Mouse (Mus musculus) ES-E14 (cell line): ENCODE data around the gene Gm17416. TPM values are rescaled to one million over a fixed set of nuclear protein-coding genes. Genes with fewer than 3 reads are reported as not detected.
A peak's percentile ranks its signal among the peaks of the same experiment; 100 is the strongest.

Source experiments
- DNase-seq: peaks from one replicate; pipeline ENCODE4 v3.0.0-alpha.2; 2013; ENCODE audit warnings: low read depth, low spot score
- H3K27ac ChIP-seq: 2 replicates; pipeline ENCODE4 v1.5.1; 2012; ENCODE audit warnings: low read depth, mild to moderate bottlenecking, low read length, moderate library complexity, mixed read lengths; ENCODE audit not compliant: poor library complexity, insufficient read depth, severe bottlenecking
- H3K36me3 ChIP-seq: 2 replicates; pipeline ENCODE4 v1.6.1; 2012; ENCODE audit warnings: mild to moderate bottlenecking, low read length, moderate library complexity, mixed read lengths; ENCODE audit not compliant: control insufficient read depth, poor library complexity, insufficient read depth, severe bottlenecking
- H3K4me1 ChIP-seq, 2 experiments: fragments of 150-350 bp in 1 of 2; sonication (generic) in 1 of 2; 2 replicates each; pipeline ENCODE4 v1.6.1; 2012; ENCODE audit warnings: low read length in 2 of 2, mild to moderate bottlenecking in 1 of 2, mixed read lengths in 1 of 2; ENCODE audit not compliant: control insufficient read depth in 2 of 2, insufficient read depth in 2 of 2, poor library complexity in 1 of 2
- H3K4me3 ChIP-seq, 2 experiments: fragments of 150-350 bp in 1 of 2; sonication (generic) in 1 of 2; 2 replicates each; pipeline ENCODE4 v1.5.1; 2012; ENCODE audit warnings: low read length in 2 of 2, low read depth in 1 of 2, mild to moderate bottlenecking in 1 of 2, mixed read lengths in 1 of 2; ENCODE audit not compliant: insufficient read depth in 1 of 2, poor library complexity in 1 of 2, severe bottlenecking in 1 of 2
- H3K9ac ChIP-seq: 2 replicates; pipeline ENCODE4 v1.6.1; 2012; ENCODE audit warnings: low read depth, mild to moderate bottlenecking, low read length, mixed read lengths; ENCODE audit not compliant: poor library complexity, insufficient read depth, severe bottlenecking
- H3K9me3 ChIP-seq: fragments of 150-350 bp; sonication (generic); 2 replicates; pipeline ENCODE4 v1.6.1; 2012; ENCODE audit warnings: low read depth, mild to moderate bottlenecking, low read length; ENCODE audit not compliant: control insufficient read depth, insufficient read depth
- CHD2 ChIP-seq: IDR thresholded peaks from 2 replicates; pipeline ENCODE4 v1.6.1; 2014; ENCODE audit warnings: mild to moderate bottlenecking, low read depth, low read length, inconsistent platforms
- HCFC1 ChIP-seq: IDR thresholded peaks from 2 replicates; pipeline ENCODE4 v1.6.1; 2012; ENCODE audit warnings: low read length, inconsistent platforms, borderline replicate concordance; ENCODE audit not compliant: insufficient read depth
- MAFK ChIP-seq: IDR thresholded peaks from 2 replicates; pipeline ENCODE4 v1.6.1; 2014; ENCODE audit warnings: mild to moderate bottlenecking, low read depth, low read length, inconsistent platforms; ENCODE audit not compliant: insufficient read depth
- ZC3H11A ChIP-seq: IDR thresholded peaks from 2 replicates; pipeline ENCODE4 v1.6.1; 2012; ENCODE audit warnings: low read depth, mild to moderate bottlenecking, inconsistent platforms, low read length, borderline replicate concordance
- ZNF384 ChIP-seq: IDR thresholded peaks from 2 replicates; pipeline ENCODE4 v1.6.1; 2012; ENCODE audit warnings: low read depth, low read length, inconsistent platforms
- in situ Hi-C, 2 experiments: fragments of 600-800 bp; cut with MboI; formaldehyde crosslinking; loops; one replicate each; pipeline ENCODE4 v1.15.1; 2025; ENCODE audit warnings: low sequenced_read_pairs in 2 of 2, inconsistent platforms in 1 of 2; ENCODE audit not compliant: unreplicated experiment in 2 of 2
- total RNA-seq: library from RNA; depleted of rRNA; stranded (reverse); fragments of 300-350 nt; gene quantifications from 2 replicates; pipeline ENCODE4 v1.2.3, GENCODE M21; 2012

Gene Gm17416
- total RNA-seq, 1 experiment, result not detected

- Histone ChIP-seq H3K4me1 (peaks cover 0 to 2% of the 10 kb centered on the region in 2 experiments; a peak in 1 of 4 replicates), H3K9ac (no peak overlapping the region), H3K4me3 (no peak overlapping the region), H3K27ac (no peak overlapping the region), H3K36me3 (no peaks in the 10 kb centered on the region), H3K9me3 (no peaks in the 10 kb centered on the region)
- in situ Hi-C loops, result no loop called here
- TF ChIP-seq HCFC1 (no peak), ZNF384 (no peak), ZC3H11A (no peak), MAFK (no peak), CHD2 (no peak)
- DNase-seq, result no peak
Measured at GRCm38 (mm10) chr2:152600076-152600475, 30.9 kb downstream of the Gm17416 start.

GRCm38 (mm10) chr2:152601275-152601960 is 32.3 kb downstream of the Gm17416 start:
- H3K9me3 ChIP-seq, result no peaks in the 10 kb centered on the region
- H3K4me3 ChIP-seq, result no peak overlapping the region
- in situ Hi-C loops, result no loop called here
- no peak overlapping the region for H3K9ac ChIP-seq
- peaks cover 0 to 2% of the 10 kb centered on the region in 2 experiments; a peak in 1 of 4 replicates for H3K4me1 ChIP-seq
- no peaks in the 10 kb centered on the region for H3K36me3 ChIP-seq
- no peak for TF ChIP-seq ZNF384
- no peak for TF ChIP-seq CHD2
- TF ChIP-seq ZC3H11A, result no peak
- no peak for TF ChIP-seq MAFK
- TF ChIP-seq HCFC1, result no peak
- H3K27ac ChIP-seq, result no peak overlapping the region
- no peak for DNase-seq

GRCm38 (mm10) chr2:152604057-152604456 is 34.9 kb downstream of the Gm17416 start, which contains the start of gene Defb36:
Gene Defb36 (plus strand): TSS chr2:152604327.
- in situ Hi-C loops, result no loop called here
- no peak for TF ChIP-seq CHD2
- TF ChIP-seq HCFC1, result no peak
- no peak for TF ChIP-seq ZNF384
- no peak for TF ChIP-seq MAFK
- TF ChIP-seq ZC3H11A, result no peak
- H3K4me3 ChIP-seq, result no peak within 1 kb of the TSS
- peak; percentile 67 for DNase-seq
- H3K4me1 ChIP-seq, result peaks cover 0 to 2% of the 10 kb centered on the region in 2 experiments; a peak in 1 of 4 replicates
- no peak within 1 kb of the TSS for H3K27ac ChIP-seq
- no peak within 1 kb of the TSS for H3K9ac ChIP-seq
- H3K36me3 ChIP-seq, result no peaks in the 10 kb centered on the region
- H3K9me3 ChIP-seq, result no peaks in the 10 kb centered on the region

GRCm38 (mm10) chr2:152607746-152608145 is 38.6 kb downstream of the Gm17416 start:
- TF ChIP-seq HCFC1 (no peak), MAFK (no peak), ZNF384 (no peak), CHD2 (no peak), ZC3H11A (no peak)
- in situ Hi-C loops, result no loop called here
- H3K9ac ChIP-seq, result no peak overlapping the region

GRCm38 (mm10) chr2:152608719-152609118 is 39.6 kb downstream of the Gm17416 start:
- in situ Hi-C loops, result no loop called here
- H3K4me1 ChIP-seq, result peaks cover 0 to 9% of the 10 kb centered on the region in 2 experiments; a peak in 1 of 4 replicates
- TF ChIP-seq HCFC1 (no peak), CHD2 (no peak), MAFK (no peak), ZC3H11A (no peak), ZNF384 (no peak)
- no peak overlapping the region for H3K27ac ChIP-seq
- no peak overlapping the region for H3K9ac ChIP-seq
- H3K36me3 ChIP-seq, result no peaks in the 10 kb centered on the region
- H3K9me3 ChIP-seq, result no peaks in the 10 kb centered on the region
- no peak overlapping the region for H3K4me3 ChIP-seq
- no peak for DNase-seq

More at GRCm38 (mm10) chr2:152607746-152608145, 38.6 kb downstream of the Gm17416 start:
- no peak for DNase-seq
- no peak overlapping the region for H3K27ac ChIP-seq
- peaks cover 0 to 9% of the 10 kb centered on the region in 2 experiments; a peak in 1 of 4 replicates for H3K4me1 ChIP-seq
- H3K4me3 ChIP-seq, result no peak overlapping the region
- no peaks in the 10 kb centered on the region for H3K9me3 ChIP-seq
- H3K36me3 ChIP-seq, result no peaks in the 10 kb centered on the region
